Mouse (Mus musculus) liver, embryonic 14.5 days (tissue): ENCODE data around the gene Mkrn3. TPM values are rescaled to one million over a fixed set of nuclear protein-coding genes. Genes with fewer than 3 reads are reported as not detected.

ENCODE experiments used
- ATAC-seq: fragments of 200-750 bp; cut with Nextera tagmentation; 2 replicates; pipeline ENCODE4 v1.8.0; 2017; ENCODE audit warnings: moderate number of reproducible peaks, mild to moderate bottlenecking, moderate library complexity; ENCODE audit not compliant: insufficient read depth
- DNase-seq, 3 experiments: peaks; one replicate each; pipeline ENCODE4 v3.0.0-alpha.2; 2012 to 2013; ENCODE audit warnings: low read depth in 3 of 3, low spot score in 3 of 3
- H3K27ac ChIP-seq: fragments of 300-500 bp; sonication (generic); 2 replicates; pipeline ENCODE4 v1.5.1; 2014; ENCODE audit warnings: moderate library complexity, mild to moderate bottlenecking, control low read depth, inconsistent platforms
- H3K27me3 ChIP-seq: fragments of 300-500 bp; sonication (generic); 2 replicates; pipeline ENCODE4 v1.6.1; 2014; ENCODE audit warnings: mild to moderate bottlenecking, low read length, moderate library complexity; ENCODE audit not compliant: control insufficient read depth, insufficient read depth
- H3K36me3 ChIP-seq: fragments of 300-500 bp; sonication (generic); replicated peaks from 2 replicates; pipeline ENCODE4 v1.6.1; 2014; ENCODE audit warnings: low read depth; ENCODE audit not compliant: control insufficient read depth, insufficient read depth
- H3K4me1 ChIP-seq, 2 experiments: fragments of 200-500 bp in 1 of 2; fragments of 300-500 bp in 1 of 2; sonication (generic) in 1 of 2; replicated peaks; 2 replicates each; pipeline ENCODE4 v1.6.1; 2012 to 2014; ENCODE audit warnings: antibody characterized with exemption in 1 of 2, inconsistent platforms in 1 of 2, low read length in 1 of 2; ENCODE audit not compliant: control insufficient read depth in 2 of 2, insufficient read depth in 2 of 2
- H3K4me2 ChIP-seq: fragments of 300-500 bp; sonication (generic); 2 replicates; pipeline ENCODE4 v1.6.1; 2014; ENCODE audit warnings: low read depth, mild to moderate bottlenecking, control low read depth, moderate library complexity
- H3K4me3 ChIP-seq, 2 experiments: fragments of 200-500 bp in 1 of 2; fragments of 300-500 bp in 1 of 2; sonication (generic) in 1 of 2; 2 replicates each; pipeline ENCODE4 v1.5.1; 2012 to 2014; ENCODE audit warnings: low read depth in 2 of 2, low read length in 2 of 2, mild to moderate bottlenecking in 2 of 2, control low read depth in 1 of 2, inconsistent platforms in 1 of 2, moderate library complexity in 1 of 2; ENCODE audit not compliant: insufficient read depth in 1 of 2
- H3K9ac ChIP-seq: fragments of 300-500 bp; sonication (generic); replicated peaks from 2 replicates; pipeline ENCODE4 v1.6.1; 2014; ENCODE audit warnings: mild to moderate bottlenecking, control low read depth, moderate library complexity
- H3K9me3 ChIP-seq: fragments of 300-500 bp; sonication (generic); 2 replicates; pipeline ENCODE4 v1.6.1; 2016; ENCODE audit warnings: low read length, mixed read lengths; ENCODE audit not compliant: control insufficient read depth
- CTCF ChIP-seq: IDR thresholded peaks from 2 replicates; pipeline ENCODE4 v1.5.1; 2016; ENCODE audit warnings: antibody characterized with exemption, low read depth, control low read depth
- EP300 ChIP-seq: IDR thresholded peaks from 2 replicates; pipeline ENCODE4 v1.6.1; 2016; ENCODE audit warnings: antibody characterized with exemption, low read depth
- WGBS: fragments of 180-500 bp; shearing (Covaris S2); extraction: QIAGEN DNeasy Blood & Tissue Kit; methylation state at CpG from one replicate; pipeline ENCODE4 v1.1.7; 2014; ENCODE audit not compliant: insufficient replicate concordance; 5-methylcytosine and 5-hydroxymethylcytosine counted together
- polyA plus RNA-seq, 2 experiments: library from polyadenylated mRNA; depleted of rRNA in 1 of 2; stranded (reverse) in 1 of 2; unstranded in 1 of 2; fragments of >200 nt; fragmentation: Nextera tagmentation in 1 of 2; extraction: Ambion mirVana in 1 of 2; gene quantifications; 2 replicates each; pipeline versions ENCODE4 v1.2.1 to v1.2.3; 2012 to 2014

Gene Mkrn3
- polyA plus RNA-seq, 2 experiments: 0.28 to 0.36 TPM

GRCm38 (mm10) chr7:62423210-62423609 lies 3.3 kb upstream of the Mkrn3 start:
- no peak for TF ChIP-seq CTCF
- no peak for TF ChIP-seq EP300
- no peak for DNase-seq
- Histone ChIP-seq H3K4me3 (no peak overlapping the region), H3K4me2 (no peak overlapping the region), H3K4me1 (no peaks in the 10 kb centered on the region), H3K27ac (no peak overlapping the region), H3K9me3 (no peaks in the 10 kb centered on the region), H3K27me3 (no peaks in the 10 kb centered on the region), H3K9ac (no peak overlapping the region), H3K36me3 (no peaks in the 10 kb centered on the region)
- WGBS: 35% methylated on average over 4 of the region's 4 CpGs
- ATAC-seq: no peak

GRCm38 (mm10) chr7:62420566-62420965 lies 627 bp upstream of the Mkrn3 start:
- no peak overlapping the region for H3K27ac ChIP-seq
- no peak overlapping the region for H3K4me3 ChIP-seq
- no peaks in the 10 kb centered on the region for H3K27me3 ChIP-seq
- H3K4me1 ChIP-seq: no peaks in the 10 kb centered on the region
- H3K9ac ChIP-seq: no peak overlapping the region
- no peak for TF ChIP-seq CTCF
- TF ChIP-seq EP300: no peak
- WGBS: 58% methylated on average over 6 of the region's 6 CpGs
- no peak for DNase-seq
- ATAC-seq: no peak
- no peaks in the 10 kb centered on the region for H3K36me3 ChIP-seq
- no peaks in the 10 kb centered on the region for H3K9me3 ChIP-seq
- no peak overlapping the region for H3K4me2 ChIP-seq

- Histone ChIP-seq H3K27ac (no peak overlapping the region), H3K9me3 (no peaks in the 10 kb centered on the region), H3K4me3 (peak overlapping the region; percentile 50 to 58; a peak in 3 of 4 replicates), H3K4me2 (peak overlapping the region; percentile 65), H3K4me1 (no peaks in the 10 kb centered on the region), H3K27me3 (no peaks in the 10 kb centered on the region), H3K9ac (no peak overlapping the region), H3K36me3 (no peaks in the 10 kb centered on the region)
- no peak for ATAC-seq
- no peak for TF ChIP-seq EP300
- TF ChIP-seq CTCF: no peak
- WGBS: 59% methylated on average over 17 of the region's 17 CpGs
- DNase-seq: no peak
These were observed 840 bp downstream of the Mkrn3 start for GRCm38 (mm10) chr7:62419105-62419492.

DNA sequence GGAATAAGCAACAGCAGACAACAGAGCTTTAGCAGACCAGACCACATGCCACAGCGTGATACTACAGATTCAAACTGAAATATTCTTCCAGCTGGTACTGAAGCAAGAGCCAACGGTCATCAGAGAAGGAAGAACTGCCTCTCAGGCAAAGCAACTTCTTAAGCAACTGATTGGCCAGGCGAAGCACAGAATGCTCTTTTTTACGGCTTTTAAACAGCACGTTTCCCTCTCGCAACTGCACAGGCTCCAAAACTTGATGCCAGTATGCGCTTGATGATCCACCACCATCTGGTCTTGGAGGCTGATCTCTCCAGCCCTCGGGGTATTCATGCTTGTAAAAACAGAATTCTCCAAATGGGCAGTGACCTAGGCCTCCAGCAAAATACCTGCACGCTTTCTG lies 1.6 kb downstream of the Mkrn3 start:
- Histone ChIP-seq H3K4me3 (no peak overlapping the region), H3K9ac (no peak overlapping the region), H3K27me3 (no peaks in the 10 kb centered on the region), H3K9me3 (no peaks in the 10 kb centered on the region), H3K4me1 (no peaks in the 10 kb centered on the region), H3K36me3 (no peaks in the 10 kb centered on the region), H3K4me2 (no peak overlapping the region), H3K27ac (no peak overlapping the region)
- ATAC-seq (no peak), DNase-seq (no peak)
- 69% methylated on average over 9 of the region's 9 CpGs for WGBS
- TF ChIP-seq EP300 (no peak), CTCF (no peak)

- TF ChIP-seq CTCF (no peak), EP300 (no peak)
- H3K36me3 ChIP-seq: no peaks in the 10 kb centered on the region
These were observed 3.8 kb downstream of the Mkrn3 start for GRCm38 (mm10) chr7:62416173-62416572.

More at GRCm38 (mm10) chr7:62416173-62416572, 3.8 kb downstream of the Mkrn3 start:
- H3K9me3 ChIP-seq: no peaks in the 10 kb centered on the region
- no peak overlapping the region for H3K27ac ChIP-seq
- no peaks in the 10 kb centered on the region for H3K27me3 ChIP-seq
- ATAC-seq (no peak), DNase-seq (no peak)
- no peak overlapping the region for H3K9ac ChIP-seq
- no peak overlapping the region for H3K4me2 ChIP-seq
- H3K4me1 ChIP-seq: no peaks in the 10 kb centered on the region
- H3K4me3 ChIP-seq: no peak overlapping the region
